Mouse (Mus musculus) testis, adult 2 months (tissue): ENCODE data around the gene Tiam1.

Experiments
- CTCF ChIP-seq: fragments of 200-500 bp; IDR thresholded peaks from 2 replicates; pipeline ENCODE4 v1.5.1; 2012; ENCODE audit warnings: low read depth, mild to moderate bottlenecking, inconsistent platforms, low read length, moderate library complexity; ENCODE audit not compliant: control insufficient read depth, insufficient read depth, insufficient replicate concordance
- POLR2A ChIP-seq: fragments of 200-500 bp; IDR thresholded peaks from 2 replicates; pipeline ENCODE4 v1.6.1; 2012; ENCODE audit warnings: low read depth, mild to moderate bottlenecking, inconsistent platforms, low read length, moderate library complexity; ENCODE audit not compliant: control insufficient read depth

DNA sequence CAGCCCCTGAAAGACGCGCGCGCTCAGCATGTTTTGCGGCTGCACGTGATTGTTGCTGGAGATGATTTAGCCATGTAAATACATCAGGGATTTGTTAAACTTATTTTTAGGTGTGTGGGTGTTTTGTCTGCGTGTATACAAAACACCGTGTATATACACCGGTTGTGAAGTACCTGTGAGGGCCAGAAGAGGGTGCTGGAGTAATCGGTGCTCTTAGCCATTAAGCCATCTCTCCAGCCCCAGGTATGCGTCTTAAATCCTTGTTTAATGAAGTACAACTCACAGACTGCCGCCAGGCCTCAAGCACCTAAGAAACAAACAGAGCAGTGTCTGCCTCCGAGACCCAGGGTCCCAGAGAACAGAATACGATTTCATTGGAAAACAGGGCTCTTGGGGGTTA, 113.2 kb downstream of the Tiam1 start:
- TF ChIP-seq CTCF (no peak), POLR2A (no peak)
